Mouse (Mus musculus) CH12.LX (cell line): ENCODE data around the gene Mrpl20.

Experiments
- CHD1 ChIP-seq: IDR thresholded peaks from 2 replicates; pipeline ENCODE4 v1.6.1; 2012; ENCODE audit warnings: low read depth, low read length, improper control_type of control experiment, inconsistent platforms
- CHD2 ChIP-seq: IDR thresholded peaks from 2 replicates; pipeline ENCODE4 v1.6.1; 2011; ENCODE audit warnings: low read length, improper control_type of control experiment
- CTCF ChIP-seq, 2 experiments: IDR thresholded peaks in 1 of 2; conservative IDR thresholded peaks in 1 of 2; 2 replicates each; pipeline ENCODE4 v1.5.1; 2011 to 2012; ENCODE audit warnings: low read depth in 2 of 2, low read length in 2 of 2, improper control_type of control experiment in 1 of 2, inconsistent platforms in 1 of 2, mild to moderate bottlenecking in 1 of 2, moderate library complexity in 1 of 2
- EP300 ChIP-seq: IDR thresholded peaks from 2 replicates; pipeline ENCODE4 v1.6.1; 2011; ENCODE audit warnings: low read length, improper control_type of control experiment
- GABPA ChIP-seq: IDR thresholded peaks from 2 replicates; pipeline ENCODE4 v1.6.1; 2012; ENCODE audit warnings: low read depth, low read length, improper control_type of control experiment, inconsistent platforms; ENCODE audit not compliant: insufficient replicate concordance
- HCFC1 ChIP-seq: IDR thresholded peaks from 2 replicates; pipeline ENCODE4 v1.6.1; 2012; ENCODE audit warnings: low read depth, mild to moderate bottlenecking, inconsistent platforms, low read length, improper control_type of control experiment
- MAFK ChIP-seq: IDR thresholded peaks from 2 replicates; pipeline ENCODE4 v1.6.1; 2011; ENCODE audit warnings: low read length, improper control_type of control experiment; ENCODE audit not compliant: insufficient replicate concordance
- MAX ChIP-seq: IDR thresholded peaks from 2 replicates; pipeline ENCODE4 v1.6.1; 2011; ENCODE audit warnings: low read length, improper control_type of control experiment
- MXI1 ChIP-seq: IDR thresholded peaks from 2 replicates; pipeline ENCODE4 v1.6.1; 2011; ENCODE audit warnings: mild to moderate bottlenecking, low read depth, low read length, improper control_type of control experiment
- POLR2A ChIP-seq: IDR thresholded peaks from 2 replicates; pipeline ENCODE4 v1.6.1; 2011; ENCODE audit warnings: low read depth, mild to moderate bottlenecking, improper control_type of control experiment, low read length
- SIN3A ChIP-seq: IDR thresholded peaks from 2 replicates; pipeline ENCODE4 v1.6.1; 2012; ENCODE audit warnings: low read length, improper control_type of control experiment, inconsistent platforms
- TBP ChIP-seq: conservative IDR thresholded peaks from 2 replicates; pipeline ENCODE4 v1.6.1; 2011; ENCODE audit warnings: low read depth, low read length, improper control_type of control experiment
- TCF12 ChIP-seq: IDR thresholded peaks from 2 replicates; pipeline ENCODE4 v1.6.1; 2014; ENCODE audit warnings: low read depth, mild to moderate bottlenecking, inconsistent platforms, low read length, improper control_type of control experiment

GRCm38 (mm10) chr4:155785819-155786218 lies 16.9 kb upstream of the Mrpl20 start, which contains the start of gene Tmem88b:
- TF ChIP-seq POLR2A, result no peak
- peak in 1 of 2 experiments; percentile 26; a peak in 3 of 4 replicates for TF ChIP-seq CTCF (conservative IDR thresholded peaks at IDR 0.05 in 1 of 2, IDR thresholded peaks at IDR 0.05 in 1 of 2; ENCODE audit: low read depth in 2 of 2, low read length in 2 of 2)
- TF ChIP-seq MXI1, result no peak
- TF ChIP-seq CHD2, result no peak
- TF ChIP-seq EP300, result no peak
- no peak for TF ChIP-seq CHD1
- TF ChIP-seq TBP, result no peak
- TF ChIP-seq SIN3A, result no peak
- TF ChIP-seq MAFK, result no peak
- no peak for TF ChIP-seq HCFC1
- no peak for TF ChIP-seq TCF12
- TF ChIP-seq GABPA, result no peak
- no peak for TF ChIP-seq MAX
